ENCODE assay signal across 20 mouse cellular contexts in the genomic region with DNA sequence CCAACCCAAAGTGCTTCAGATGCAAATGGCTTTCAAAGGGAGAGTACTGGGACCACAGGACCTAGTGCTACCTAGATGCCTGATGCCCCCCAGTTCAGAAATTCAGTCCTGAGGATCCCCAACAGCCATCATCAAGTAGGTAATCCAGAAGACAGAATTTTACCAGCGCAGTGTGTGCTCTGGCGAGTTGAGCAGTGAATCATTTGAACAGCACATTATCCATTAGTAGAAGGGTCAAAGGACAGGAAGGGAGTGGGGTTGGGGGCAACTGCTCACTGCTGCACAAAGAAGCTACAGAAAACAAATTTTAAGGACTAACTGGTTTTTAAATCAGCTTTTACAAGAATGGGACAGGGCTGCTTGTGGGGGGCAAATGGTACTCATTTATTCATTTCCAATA. TPM values are rescaled to one million over a fixed set of nuclear protein-coding genes. Genes with fewer than 3 reads are reported as not detected.
DNase-seq lines count a peak whose midpoint lies in the region; ATAC-seq and TF ChIP-seq lines count a peak whose summit lies in the region.
"Had no signal": no experiment of that assay in that cellular context is flagged by ENCODE, and none has a peak within 500 bp of the region (broad histone marks: within the 10 kb centered on the region; RNA-seq: fewer than 3 reads in every experiment).

No protein-coding gene starts in this region.

- no peak for ATAC-seq in lung, embryonic 14.5 days (ENCODE audit: insufficient read depth)
- no peak for ATAC-seq in hindbrain, postnatal 0 days
- no peak for ATAC-seq in stomach, embryonic 14.5 days (ENCODE audit: insufficient number of reproducible peaks, insufficient read depth, low FRiP score, low read depth)
- ATAC-seq: forebrain, embryonic 14.5 days; lung, postnatal 0 days had no signal

- no peak overlapping the region for H3K4me3 ChIP-seq in gastrocnemius, adult 2 months
- no peak overlapping the region for H3K4me3 ChIP-seq in lung, embryonic 14.5 days (ENCODE audit: low read depth, low read length)
- no peak overlapping the region for H3K4me3 ChIP-seq in hindbrain, postnatal 0 days (ENCODE audit: low read length)
- no peak overlapping the region for H3K4me3 ChIP-seq in stomach, embryonic 14.5 days (ENCODE audit: low read depth, low read length)
- H3K4me3 ChIP-seq: liver, embryonic 13.5 days; megakaryocyte, embryonic 14.5 days had no signal

- no peaks in the 10 kb centered on the region for H3K9me3 ChIP-seq in lung, embryonic 14.5 days (ENCODE audit: low read depth, low read length)
- H3K9me3 ChIP-seq in hindbrain, postnatal 0 days (ENCODE audit: low read length): no peaks in the 10 kb centered on the region
- H3K9me3 ChIP-seq in stomach, embryonic 14.5 days (ENCODE audit: control insufficient read depth, low read depth, low read length): no peaks in the 10 kb centered on the region
- H3K9me3 ChIP-seq: liver, embryonic 13.5 days; megakaryocyte, embryonic 14.5 days had no signal

- H3K27ac ChIP-seq in gastrocnemius, adult 2 months: peak overlapping the region; percentile 90
- no peak overlapping the region for H3K27ac ChIP-seq in lung, embryonic 14.5 days (ENCODE audit: low read depth)
- H3K27ac ChIP-seq in hindbrain, postnatal 0 days: no peak overlapping the region
- H3K27ac ChIP-seq in stomach, embryonic 14.5 days (ENCODE audit: low read length): peak overlapping the region; percentile 62
- H3K27ac ChIP-seq: liver, embryonic 13.5 days had no signal

- H3K9ac ChIP-seq in lung, embryonic 14.5 days: no peak overlapping the region
- 0 out of 2 replicates have a peak overlapping the region, but pooled peaks have one; percentile 24 for H3K9ac ChIP-seq in hindbrain, postnatal 0 days (replicated peaks; ENCODE audit: low read length)
- no peak overlapping the region for H3K9ac ChIP-seq in stomach, embryonic 14.5 days (replicated peaks; ENCODE audit: low read depth, low read length)
- H3K9ac ChIP-seq: liver, embryonic 13.5 days had no signal

- peak overlapping the region; percentile 13; the same call in 1 of the 2 replicates for H3K4me2 ChIP-seq in lung, embryonic 14.5 days
- H3K4me2 ChIP-seq in hindbrain, postnatal 0 days (ENCODE audit: low read depth, low read length): peak overlapping the region; percentile 88
- peak overlapping the region; percentile 19; the same call in 1 of the 2 replicates for H3K4me2 ChIP-seq in stomach, embryonic 14.5 days (replicated peaks; ENCODE audit: low read depth, low read length)
- H3K4me2 ChIP-seq: heart, embryonic 11.5 days; liver, embryonic 13.5 days had no signal

- TF ChIP-seq CTCF in gastrocnemius, adult 2 months (IDR thresholded peaks at IDR 0.05): no peak
- TF ChIP-seq CTCF in lung, embryonic 14.5 days (IDR thresholded peaks at IDR 0.05; ENCODE audit: low read depth): no peak
- no peak for TF ChIP-seq CTCF in hindbrain, postnatal 0 days (IDR thresholded peaks at IDR 0.05; ENCODE audit: low read depth)

- H3K4me1 ChIP-seq in lung, embryonic 14.5 days (ENCODE audit: insufficient read depth): peaks cover 33% of the 10 kb centered on the region
- peaks cover 7% of the 10 kb centered on the region; the same call in 1 of the 2 replicates for H3K4me1 ChIP-seq in hindbrain, postnatal 0 days (ENCODE audit: insufficient read depth, low read length)
- peaks cover 74% of the 10 kb centered on the region for H3K4me1 ChIP-seq in stomach, embryonic 14.5 days (ENCODE audit: control insufficient read depth, insufficient read depth, low read length)
- H3K4me1 ChIP-seq: megakaryocyte, embryonic 14.5 days had no signal

- intact Hi-C loops in gastrocnemius, adult 2 months (cut with DNase I): no loop called here

- no peak for DNase-seq in gastrocnemius, adult 2 months
- DNase-seq in gastrocnemius, postnatal 10 days: no peak
- DNase-seq in lung, embryonic 14.5 days: no peak
- no peak for DNase-seq in lung, postnatal 4 days
- no peak for DNase-seq in hindbrain, postnatal 0 days (ENCODE audit: low spot score)
- DNase-seq in right cerebral cortex, postnatal 14 days: no peak
- no peak for DNase-seq in thymus, adult 18-20 months
- DNase-seq: B cell, adult 2 months; cerebellum, postnatal 14 days; gastrocnemius, postnatal 14 days; kidney, postnatal 36 days; layer of hippocampus, postnatal 36 days; left cerebral cortex, postnatal 4 days; liver, embryonic 13.5 days; thymus, postnatal 14 days had no signal

- no peaks in the 10 kb centered on the region for H3K36me3 ChIP-seq in lung, embryonic 14.5 days (ENCODE audit: insufficient read depth)
- no peaks in the 10 kb centered on the region for H3K36me3 ChIP-seq in hindbrain, postnatal 0 days (ENCODE audit: insufficient read depth, low read length)
- H3K36me3 ChIP-seq in stomach, embryonic 14.5 days (ENCODE audit: control insufficient read depth, insufficient read depth, low read length): no peaks in the 10 kb centered on the region
- H3K36me3 ChIP-seq: liver, embryonic 13.5 days had no signal

- no peaks in the 10 kb centered on the region for H3K27me3 ChIP-seq in lung, embryonic 14.5 days (ENCODE audit: insufficient read depth, low read length)
- H3K27me3 ChIP-seq in hindbrain, postnatal 0 days (ENCODE audit: insufficient read depth, low read length): no peaks in the 10 kb centered on the region
- H3K27me3 ChIP-seq in stomach, embryonic 14.5 days (ENCODE audit: control insufficient read depth, insufficient read depth, low read length): no peaks in the 10 kb centered on the region

- WGBS in lung, embryonic 14.5 days: 68% methylated on average over 2 of the region's 2 CpGs
- 66% methylated on average over 2 of the region's 2 CpGs for WGBS in hindbrain, postnatal 0 days
- WGBS in stomach, embryonic 14.5 days: 54% methylated on average over 2 of the region's 2 CpGs

RNA-seq across cellular contexts. Expression of gene Lrig1, which starts 8.0 kb away (rescaled TPM):
- total RNA-seq in gastrocnemius, adult 2 months (2021): 10 to 100 TPM; 38.9 to 57.9 TPM
- total RNA-seq in gastrocnemius, postnatal 10 days (2021): 10 to 100 TPM; 52.1 to 54.0 TPM
- polyA plus RNA-seq in lung, embryonic 14.5 days (2014; fragmentation: Nextera tagmentation; extraction: Ambion mirVana): 11.5 and 13.5 TPM in 2 replicates
- 131 and 146 TPM in 2 replicates for total RNA-seq in hindbrain, postnatal 0 days (2014; rRNA removed)
- polyA plus RNA-seq in hindbrain, postnatal 0 days (2015; fragmentation: Nextera tagmentation; extraction: Ambion mirVana): 23.0 and 27.8 TPM in 2 replicates
- 49.3 and 51.7 TPM in 2 replicates for polyA plus RNA-seq in stomach, embryonic 14.5 days (2014; fragmentation: Nextera tagmentation; extraction: Ambion mirVana)

Comparison
In these comparisons a context has a peak if more than half of its experiments do, and no peak if none do; other contexts are left out.
1. H3K27ac ChIP-seq: peak in gastrocnemius, adult 2 months (single experiment) and stomach, embryonic 14.5 days (single experiment); none in lung, embryonic 14.5 days (single experiment) and hindbrain, postnatal 0 days (single experiment).
2. H3K4me2 ChIP-seq: peak in every context shown above with its lines; median percentile 88 in hindbrain, postnatal 0 days; 19 in stomach, embryonic 14.5 days; 13 in lung, embryonic 14.5 days.